Mouse (Mus musculus) lung, postnatal 0 days (tissue): Measurements from ENCODE around the gene Insm1.

Source experiments
- CTCF ChIP-seq: IDR thresholded peaks from 2 replicates; pipeline ENCODE4 v1.5.1; 2016; ENCODE audit warnings: antibody characterized with exemption, mild to moderate bottlenecking
- EP300 ChIP-seq: IDR thresholded peaks from 2 replicates; pipeline ENCODE4 v1.6.1; 2016; ENCODE audit warnings: antibody characterized with exemption, mild to moderate bottlenecking, control low read depth

GRCm38 (mm10) chr2:146218161-146218691, 3.5 kb upstream of the Insm1 start:
- no peak for TF ChIP-seq CTCF
- no peak for TF ChIP-seq EP300
